Mouse (Mus musculus) large intestine, adult 2 months (tissue): Measurements from ENCODE around the gene Ccl9. TPM values are rescaled to one million over a fixed set of nuclear protein-coding genes. Genes with fewer than 3 reads are reported as not detected.
"Not testable (repeated sequence)": the region's sequence is repeated elsewhere in the genome, so short reads cannot be mapped to it uniquely, and the experiment has no call there.

Experiments used
- DNase-seq: peaks from one replicate; pipeline ENCODE4 v3.0.0-alpha.2; 2012; ENCODE audit warnings: low read depth, low spot score
- WGBS: fragments of 180-500 bp; shearing (Covaris S2); methylation state at CpG from one replicate; pipeline ENCODE4 v1.1.7; 2018; 5-methylcytosine and 5-hydroxymethylcytosine counted together
- polyA plus RNA-seq: library from polyadenylated mRNA; depleted of rRNA; stranded (reverse); fragments of >200 nt; gene quantifications from 2 replicates; pipeline ENCODE4 v1.2.3, GENCODE M21; 2012

The Ccl9 gene
- polyA plus RNA-seq, 1 experiment = 9.1 TPM

GRCm38 (mm10) chr11:83581626-83582610 lies 3.5 kb upstream of the Ccl9 start:
- DNase-seq = no peak
- WGBS = 92% methylated on average over 4 of the region's 4 CpGs

GRCm38 (mm10) chr11:83580699-83581232 lies 2.3 kb upstream of the Ccl9 start:
- no peak for DNase-seq
- 57% methylated on average over 1 of the region's 1 CpGs for WGBS

GRCm38 (mm10) chr11:83578999-83579398 lies 563 bp upstream of the Ccl9 start:
- WGBS = 63% methylated on average over 3 of the region's 3 CpGs
- no peak for DNase-seq

- no peak for DNase-seq
- 66% methylated on average over 4 of the region's 4 CpGs for WGBS
Measured at GRCm38 (mm10) chr11:83576927-83577555, 1.4 kb downstream of the Ccl9 start.

- peak; percentile 73 for DNase-seq
- WGBS = 20% methylated on average over 9 of the region's 9 CpGs
Measured at GRCm38 (mm10) chr11:83572834-83573233, 5.6 kb downstream of the Ccl9 start.

DNA sequence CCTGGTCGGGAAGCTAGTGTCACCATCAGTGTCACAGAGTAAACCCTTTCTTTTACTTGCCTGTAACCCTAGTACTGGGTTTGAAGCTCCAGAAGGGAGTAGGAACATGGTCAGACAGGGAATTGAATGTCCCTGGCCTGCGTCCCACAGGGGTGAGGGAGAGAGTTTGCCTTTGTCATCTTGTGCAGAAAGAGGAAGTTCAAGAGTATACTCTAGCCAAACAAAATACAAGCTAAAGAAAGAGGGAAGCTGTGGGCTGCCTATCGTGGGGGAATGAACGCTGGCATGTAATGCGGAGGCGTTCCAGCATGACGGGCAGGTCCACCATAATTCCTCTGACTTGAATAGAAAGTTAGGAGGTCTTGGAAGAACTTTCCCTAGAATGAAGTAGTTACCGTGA lies 6.2 kb downstream of the Ccl9 start:
- no peak for DNase-seq
- WGBS = 72% methylated on average over 8 of the region's 8 CpGs

GRCm38 (mm10) chr11:83570189-83570588 lies 8.2 kb downstream of the Ccl9 start:
- no peak for DNase-seq
- 24% methylated on average over 2 of the region's 2 CpGs for WGBS

- DNase-seq = no peak
- 94% methylated on average over 7 of the region's 7 CpGs for WGBS
Measured at GRCm38 (mm10) chr11:83569249-83569648, 9.2 kb downstream of the Ccl9 start.

DNA sequence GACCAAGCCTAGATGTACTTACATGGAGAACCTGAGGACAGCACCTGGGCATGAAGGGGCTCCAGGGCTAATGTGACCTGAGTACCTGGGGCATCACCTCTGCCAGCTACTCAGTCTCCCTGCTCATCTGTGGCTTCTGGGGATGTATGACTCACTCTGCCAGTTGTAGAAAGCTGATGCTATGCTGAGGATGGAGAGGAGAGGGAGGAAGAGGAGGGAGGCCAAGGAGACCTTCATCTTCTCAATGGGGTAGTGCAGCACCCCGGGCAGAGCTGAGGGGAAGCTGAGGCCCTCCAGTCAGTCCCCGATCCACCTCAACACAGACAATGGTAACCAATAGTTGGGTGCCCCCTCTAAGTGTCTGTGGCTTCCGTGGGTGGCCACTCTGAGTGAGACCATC lies 9.7 kb downstream of the Ccl9 start:
- 89% methylated on average over 3 of the region's 3 CpGs for WGBS
- DNase-seq = no peak

GRCm38 (mm10) chr11:83568061-83568460 lies 10.4 kb downstream of the Ccl9 start:
- WGBS = 93% methylated on average over 9 of the region's 9 CpGs
- no peak for DNase-seq

DNA sequence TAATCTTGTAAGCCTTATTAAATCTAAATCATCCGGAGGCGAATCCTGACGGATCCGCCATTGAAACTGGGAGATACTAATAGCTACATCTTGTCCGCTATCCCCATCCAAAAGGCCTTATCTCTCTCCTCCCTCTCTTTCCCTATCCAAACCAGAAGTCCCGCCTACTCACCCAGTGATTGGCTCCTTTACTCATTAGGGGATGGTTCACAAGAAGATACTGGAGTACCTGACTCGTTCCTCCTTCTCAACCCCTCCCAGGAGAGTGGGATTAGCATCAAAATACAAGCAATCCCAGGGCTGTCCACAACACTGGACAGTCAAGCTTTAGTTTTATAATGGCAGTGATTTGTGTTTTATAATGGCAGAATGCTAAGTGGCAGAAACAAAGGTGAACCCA lies 11.1 kb downstream of the Ccl9 start:
- WGBS = 79% methylated on average over 7 of the region's 7 CpGs
- DNase-seq = no peak

GRCm38 (mm10) chr11:83566617-83567016 lies 11.8 kb downstream of the Ccl9 start:
- DNase-seq = no peak

- WGBS = 40% methylated on average over 2 of the region's 2 CpGs
- no peak for DNase-seq
Measured at GRCm38 (mm10) chr11:83563754-83564153, 14.7 kb downstream of the Ccl9 start.

GRCm38 (mm10) chr11:83562311-83562887 lies 16.0 kb downstream of the Ccl9 start:
- WGBS = 60% methylated on average over 6 of the region's 6 CpGs
- DNase-seq = no peak

GRCm38 (mm10) chr11:83560405-83560804 lies 18.0 kb downstream of the Ccl9 start:
- WGBS = 76% methylated on average over 6 of the region's 6 CpGs
- no peak for DNase-seq

- 79% methylated on average over 10 of the region's 10 CpGs for WGBS
- no peak for DNase-seq
Measured at GRCm38 (mm10) chr11:83557074-83557473, 21.4 kb downstream of the Ccl9 start.

- WGBS = 23% methylated on average over 8 of the region's 8 CpGs
- peak; percentile 67 for DNase-seq
Measured at GRCm38 (mm10) chr11:83556085-83556781, 22.2 kb downstream of the Ccl9 start.

DNA sequence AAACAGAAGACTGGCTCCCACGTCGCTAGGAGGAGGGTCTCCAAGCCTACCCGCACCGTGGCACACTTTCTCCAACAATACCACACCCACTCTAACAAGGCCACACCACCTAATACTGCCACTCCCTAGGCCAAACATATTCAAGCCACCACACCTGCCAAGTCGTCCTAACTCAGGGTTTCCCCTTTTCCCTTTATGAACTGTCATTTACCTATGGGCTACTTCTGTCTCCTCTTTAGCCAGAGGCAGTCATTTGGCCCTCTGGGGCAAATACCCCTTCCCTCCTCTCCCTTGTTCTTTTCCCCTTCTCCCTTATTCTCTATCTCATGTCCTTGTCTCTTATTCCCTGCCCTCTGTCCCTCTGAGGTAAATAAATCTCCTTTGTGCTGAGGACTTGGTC lies 26.8 kb downstream of the Ccl9 start:
- DNase-seq = no peak
- 37% methylated on average over 5 of the region's 5 CpGs for WGBS

DNA sequence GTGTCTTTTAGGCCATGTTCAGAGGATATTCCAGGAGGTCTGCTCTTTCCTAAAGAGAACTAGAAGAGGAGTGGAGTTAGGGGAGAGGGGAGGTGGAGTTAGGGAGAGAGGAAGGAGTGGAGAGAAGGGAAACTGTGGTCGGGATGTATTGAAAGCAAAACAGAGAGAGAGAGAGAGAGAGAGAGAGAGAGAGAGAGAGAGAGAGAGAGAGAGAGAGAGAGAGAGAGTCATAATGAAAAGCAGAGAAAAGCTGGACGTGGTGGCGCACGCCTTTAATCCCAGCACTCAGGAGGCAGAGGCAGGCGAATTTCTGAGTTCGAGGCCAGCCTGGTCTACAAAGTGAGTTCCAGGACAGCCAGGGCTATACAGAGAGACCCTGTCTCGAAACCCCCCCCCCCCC lies 27.4 kb downstream of the Ccl9 start:
- WGBS = 84% methylated on average over 7 of the region's 7 CpGs
- not testable (repeated sequence) for DNase-seq

- WGBS = 72% methylated on average over 5 of the region's 5 CpGs
- DNase-seq = no peak
Measured at GRCm38 (mm10) chr11:83550186-83550632, 28.2 kb downstream of the Ccl9 start.
